Mouse (Mus musculus): ENCODE data around the gene Lrmda. TPM values are rescaled to one million over a fixed set of nuclear protein-coding genes. Genes with fewer than 3 reads are reported as not detected.

Gene Lrmda
- polyA plus RNA-seq, 1 experiment from 2014 or later, result 0.87 TPM

DNA sequence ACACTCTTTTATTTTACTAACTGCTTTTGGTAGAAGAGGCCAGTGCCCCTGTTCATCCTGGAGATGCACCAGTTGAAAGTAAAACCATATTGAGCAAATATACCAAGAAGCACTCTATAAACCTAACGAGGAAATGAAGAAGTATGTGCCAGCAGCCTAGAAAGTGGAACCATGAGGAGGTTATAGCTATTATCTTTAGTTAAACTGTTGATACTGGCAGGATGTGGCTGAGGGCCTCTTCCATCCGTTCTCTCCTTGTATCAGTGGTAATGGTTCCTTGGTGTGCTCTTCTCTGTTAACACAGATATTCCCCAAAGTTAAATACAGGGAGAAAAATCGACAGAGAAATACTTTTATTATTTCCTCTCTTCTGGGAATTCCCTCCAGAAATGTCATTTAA, 855.1 kb downstream of the Lrmda start:
- Histone ChIP-seq H3K4me3 (replicated peaks) (no peak overlapping the region), H3K27ac (no peak overlapping the region), H3K4me2 (replicated peaks) (no peak overlapping the region), H3K4me1 (replicated peaks) (no peaks in the 10 kb centered on the region), H3K9ac (no peak overlapping the region), H3K9me3 (no peaks in the 10 kb centered on the region), H3K36me3 (no peaks in the 10 kb centered on the region), H3K27me3 (replicated peaks) (no peaks in the 10 kb centered on the region)
- WGBS, result 81% methylated on average over 3 of the region's 3 CpGs
- no peak for ATAC-seq

DNA sequence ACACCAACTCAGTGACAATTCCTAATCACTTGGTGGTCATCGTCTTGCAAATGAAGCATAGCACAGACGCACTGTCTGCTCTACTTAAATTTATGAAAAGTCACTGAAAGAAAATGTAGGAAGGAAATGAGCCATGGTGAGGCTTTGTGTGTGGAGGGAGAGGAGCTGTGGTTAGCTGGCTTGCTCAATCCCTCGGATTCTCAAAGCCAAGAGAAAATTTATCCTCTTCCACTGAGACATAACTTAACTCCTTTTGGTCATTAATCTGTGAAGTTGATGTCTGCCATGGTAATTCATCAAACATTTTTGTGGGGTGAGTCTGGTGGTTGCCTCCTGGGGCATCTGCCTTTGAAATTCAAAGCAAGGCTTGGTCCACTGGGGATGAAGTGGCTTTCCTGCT, 867.7 kb downstream of the Lrmda start:
- H3K4me2 ChIP-seq (replicated peaks), result no peak overlapping the region
- WGBS, result 62% methylated on average over 3 of the region's 3 CpGs

DNA sequence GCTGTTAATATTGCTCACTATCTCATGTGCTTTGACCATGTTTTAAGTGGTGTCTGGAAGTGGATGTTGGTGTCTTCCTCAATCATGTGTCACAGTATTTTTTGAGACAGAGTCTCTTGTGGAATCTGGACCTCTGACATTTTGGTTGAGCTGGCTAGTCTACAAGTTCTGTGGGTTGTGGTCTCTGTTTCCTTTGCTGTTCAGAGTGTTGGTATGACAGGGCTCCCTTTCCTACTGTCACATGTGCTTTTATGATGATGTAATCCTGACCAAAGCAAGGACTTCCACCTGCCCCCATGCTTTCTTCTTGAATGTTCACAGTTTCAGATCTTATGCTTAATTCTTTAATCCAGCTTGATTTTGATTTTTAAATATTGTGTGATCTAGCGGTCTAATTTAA, 879.8 kb downstream of the Lrmda start:
- ATAC-seq, result no peak
- no peak overlapping the region for H3K27ac ChIP-seq
- 100% methylated on average over 1 of the region's 1 CpGs for WGBS

More for the DNA sequence above, 867.7 kb downstream of the Lrmda start:
- Histone ChIP-seq H3K27ac (no peak overlapping the region), H3K36me3 (no peaks in the 10 kb centered on the region), H3K4me3 (replicated peaks) (no peak overlapping the region), H3K27me3 (replicated peaks) (no peaks in the 10 kb centered on the region), H3K4me1 (replicated peaks) (no peaks in the 10 kb centered on the region), H3K9me3 (no peaks in the 10 kb centered on the region), H3K9ac (no peak overlapping the region)
- ATAC-seq, result no peak

DNA sequence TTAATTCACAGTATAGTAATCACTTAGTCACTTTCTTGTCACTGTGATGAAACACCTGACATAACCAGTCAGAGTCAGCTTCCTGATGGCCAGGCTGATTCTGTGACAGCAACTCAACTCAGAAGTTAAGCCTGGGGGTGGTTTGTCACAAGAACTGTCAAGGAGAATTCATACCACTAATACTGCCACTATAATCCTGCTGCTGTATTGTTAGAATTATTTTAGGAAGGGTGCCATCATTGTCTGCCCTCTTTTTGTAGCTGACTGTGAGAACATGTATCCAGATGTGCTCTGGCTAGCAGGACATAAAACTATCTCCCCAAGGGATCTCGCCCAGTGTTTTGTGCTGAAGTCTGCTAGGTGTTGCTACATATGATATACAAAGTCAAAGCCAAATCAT, 882.6 kb downstream of the Lrmda start:
- H3K27me3 ChIP-seq (replicated peaks), result no peaks in the 10 kb centered on the region
- no peak overlapping the region for H3K27ac ChIP-seq
- WGBS, result 91% methylated on average over 1 of the region's 1 CpGs
- no peak for ATAC-seq
- H3K4me2 ChIP-seq (replicated peaks), result no peak overlapping the region
- H3K36me3 ChIP-seq, result no peaks in the 10 kb centered on the region
- H3K4me1 ChIP-seq (replicated peaks), result no peaks in the 10 kb centered on the region
- no peaks in the 10 kb centered on the region for H3K9me3 ChIP-seq
- no peak overlapping the region for H3K4me3 ChIP-seq (replicated peaks)
- H3K9ac ChIP-seq, result no peak overlapping the region

More for the DNA sequence above, 879.8 kb downstream of the Lrmda start:
- Histone ChIP-seq H3K9me3 (no peaks in the 10 kb centered on the region), H3K4me1 (replicated peaks) (no peaks in the 10 kb centered on the region), H3K4me3 (replicated peaks) (no peak overlapping the region), H3K9ac (no peak overlapping the region), H3K36me3 (no peaks in the 10 kb centered on the region), H3K27me3 (replicated peaks) (no peaks in the 10 kb centered on the region), H3K4me2 (replicated peaks) (no peak overlapping the region)

DNA sequence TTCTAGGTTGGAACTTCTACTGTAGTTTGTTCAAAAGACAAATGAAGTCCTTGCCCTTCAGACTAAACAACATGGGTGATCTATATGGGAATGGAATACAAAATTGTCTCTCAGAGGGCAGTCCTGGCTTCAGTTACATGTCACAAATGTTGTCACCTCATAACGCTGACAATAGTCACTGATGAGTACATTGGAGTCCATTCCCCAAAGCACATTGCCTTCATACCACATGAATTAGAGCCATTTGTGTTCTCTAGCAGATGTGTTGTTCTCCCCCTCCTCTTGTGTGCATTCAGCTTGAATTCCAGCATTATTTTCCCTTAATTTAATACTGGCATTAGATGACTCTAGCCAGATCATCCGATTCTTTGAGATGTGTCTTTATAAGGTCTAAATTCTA, 883.4 kb downstream of the Lrmda start:
- WGBS, result 87% methylated on average over 2 of the region's 2 CpGs
- H3K4me3 ChIP-seq (replicated peaks), result no peak overlapping the region
- no peak overlapping the region for H3K27ac ChIP-seq
- H3K27me3 ChIP-seq (replicated peaks), result no peaks in the 10 kb centered on the region
- no peak overlapping the region for H3K4me2 ChIP-seq (replicated peaks)
- no peaks in the 10 kb centered on the region for H3K9me3 ChIP-seq
- H3K9ac ChIP-seq, result no peak overlapping the region
- no peaks in the 10 kb centered on the region for H3K36me3 ChIP-seq
- no peak for ATAC-seq
- H3K4me1 ChIP-seq (replicated peaks), result no peaks in the 10 kb centered on the region

DNA sequence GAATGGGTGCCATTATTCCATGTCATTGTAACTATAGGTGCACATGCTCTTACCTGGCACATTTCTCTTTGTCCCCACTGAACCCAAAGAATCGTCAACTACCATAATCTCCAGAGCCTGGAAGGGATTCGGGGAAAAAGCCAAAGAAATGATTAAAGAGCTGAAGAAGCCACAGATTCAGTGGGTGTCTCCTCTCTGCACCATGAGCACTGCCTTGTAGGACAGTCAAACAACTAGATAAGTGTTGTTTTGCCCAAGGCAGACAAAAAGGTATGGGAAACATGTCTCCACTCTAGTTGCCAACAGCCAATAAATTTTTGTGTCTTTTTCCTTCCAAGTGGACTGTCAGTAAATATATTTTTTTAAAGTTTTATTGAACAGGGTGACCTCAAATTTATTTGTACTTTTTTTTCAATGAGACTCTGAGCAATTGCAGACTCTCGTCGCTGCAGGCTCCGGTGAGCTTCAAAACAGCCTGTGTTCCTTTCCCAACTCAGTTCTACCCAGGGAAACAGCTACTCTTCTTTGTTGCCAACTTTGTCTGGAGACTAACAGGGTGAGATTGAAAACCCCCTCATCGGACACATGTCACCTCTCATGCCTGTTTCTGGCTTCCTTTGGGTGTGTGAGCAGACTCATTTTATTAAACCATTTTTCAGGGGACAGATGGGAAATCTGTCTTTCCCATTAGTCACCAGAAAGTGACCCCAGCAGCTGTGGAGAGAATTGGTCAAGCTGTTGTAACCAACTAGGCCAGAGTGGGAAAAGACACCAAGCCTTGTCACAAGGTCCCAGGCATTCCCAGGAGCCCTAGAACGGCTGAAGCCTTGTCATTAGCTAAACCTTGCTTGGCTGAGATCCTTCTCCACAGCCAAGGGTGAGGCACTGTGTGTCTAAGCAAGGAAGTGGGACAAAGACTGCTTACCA, 886.5 kb downstream of the Lrmda start:
- no peaks in the 10 kb centered on the region for H3K9me3 ChIP-seq
- ATAC-seq, result no peak; the same call in 1 of the 2 replicates
- no peak overlapping the region for H3K4me2 ChIP-seq (replicated peaks)
- H3K4me3 ChIP-seq (replicated peaks), result no peak overlapping the region
- H3K27me3 ChIP-seq (replicated peaks), result no peaks in the 10 kb centered on the region
- H3K4me1 ChIP-seq (replicated peaks), result no peaks in the 10 kb centered on the region
- no peak overlapping the region for H3K9ac ChIP-seq
- no peaks in the 10 kb centered on the region for H3K36me3 ChIP-seq
- WGBS, result 60% methylated on average over 7 of the region's 7 CpGs
- H3K27ac ChIP-seq, result no peak overlapping the region

DNA sequence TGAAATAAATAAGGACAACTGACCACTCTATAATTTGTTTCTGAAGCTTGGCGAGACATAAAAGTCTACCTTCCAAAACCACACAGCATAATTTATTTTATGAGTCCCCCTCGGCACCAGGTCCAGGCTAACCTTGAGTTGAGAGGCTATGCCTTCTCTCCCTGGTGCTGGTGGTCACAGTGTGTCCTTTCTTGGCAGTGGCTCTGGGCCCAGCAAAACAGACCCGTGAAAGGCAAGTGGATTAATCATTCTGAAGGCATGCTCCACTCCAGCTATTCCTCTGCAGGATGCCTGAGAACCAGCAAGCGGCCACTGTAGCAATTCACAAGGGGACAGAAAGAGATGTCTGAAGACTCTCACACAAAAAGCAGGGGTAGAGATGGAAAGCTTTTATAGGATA, 887.2 kb downstream of the Lrmda start:
- Histone ChIP-seq H3K36me3 (no peaks in the 10 kb centered on the region), H3K9ac (no peak overlapping the region), H3K27ac (no peak overlapping the region), H3K4me1 (replicated peaks) (no peaks in the 10 kb centered on the region), H3K9me3 (no peaks in the 10 kb centered on the region), H3K4me2 (replicated peaks) (no peak overlapping the region), H3K4me3 (replicated peaks) (no peak overlapping the region), H3K27me3 (replicated peaks) (no peaks in the 10 kb centered on the region)
- no peak for ATAC-seq
- 55% methylated on average over 4 of the region's 4 CpGs for WGBS

DNA sequence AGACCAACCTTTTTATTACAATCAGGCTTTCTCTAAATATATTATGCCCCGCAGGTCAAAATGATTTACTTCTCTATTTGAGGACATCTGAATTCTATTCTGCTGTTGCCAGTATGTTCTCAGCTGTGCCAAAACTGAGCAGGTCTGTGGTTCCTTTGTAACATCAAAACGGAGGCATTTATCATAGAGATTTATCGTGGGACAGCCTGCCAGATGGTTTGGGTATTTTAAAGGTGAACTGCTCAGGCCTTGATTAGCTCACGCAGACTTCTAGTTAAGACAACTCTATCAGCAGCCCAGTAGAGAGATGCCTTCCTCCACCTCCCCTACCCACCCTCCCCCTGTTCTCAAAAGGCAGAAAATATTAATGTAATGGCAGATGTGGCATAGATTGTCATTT, 887.7 kb downstream of the Lrmda start:
- Histone ChIP-seq H3K27ac (no peak overlapping the region), H3K27me3 (replicated peaks) (no peaks in the 10 kb centered on the region), H3K9me3 (no peaks in the 10 kb centered on the region), H3K36me3 (no peaks in the 10 kb centered on the region), H3K4me2 (replicated peaks) (no peak overlapping the region), H3K9ac (no peak overlapping the region), H3K4me1 (replicated peaks) (no peaks in the 10 kb centered on the region), H3K4me3 (replicated peaks) (no peak overlapping the region)
- WGBS, result 57% methylated on average over 4 of the region's 4 CpGs
- no peak for ATAC-seq

DNA sequence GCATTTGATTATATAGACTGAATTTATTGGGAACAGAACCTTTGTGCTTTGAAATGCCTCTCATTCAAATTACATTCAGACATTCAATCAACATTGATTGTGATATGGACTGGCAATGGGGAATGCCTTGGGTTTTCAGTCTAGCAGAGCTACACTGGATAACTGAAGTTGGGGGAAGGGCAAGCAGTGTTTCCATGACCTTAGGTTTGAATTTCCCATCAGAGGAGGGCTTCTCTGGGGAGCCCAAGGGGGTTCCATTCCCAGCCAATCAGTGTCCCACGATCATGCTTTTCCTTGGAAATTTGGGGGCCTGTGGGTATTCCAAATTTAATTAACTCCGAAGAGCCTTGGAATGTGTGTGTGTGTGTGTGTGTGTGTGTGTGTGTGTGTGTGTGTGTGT, 888.5 kb downstream of the Lrmda start:
- Histone ChIP-seq H3K9ac (no peak overlapping the region), H3K36me3 (no peaks in the 10 kb centered on the region), H3K4me3 (replicated peaks) (no peak overlapping the region), H3K27ac (no peak overlapping the region), H3K4me2 (replicated peaks) (no peak overlapping the region), H3K4me1 (replicated peaks) (no peaks in the 10 kb centered on the region), H3K27me3 (replicated peaks) (no peaks in the 10 kb centered on the region), H3K9me3 (no peaks in the 10 kb centered on the region)
- no peak for ATAC-seq
- WGBS, result 84% methylated on average over 2 of the region's 2 CpGs

DNA sequence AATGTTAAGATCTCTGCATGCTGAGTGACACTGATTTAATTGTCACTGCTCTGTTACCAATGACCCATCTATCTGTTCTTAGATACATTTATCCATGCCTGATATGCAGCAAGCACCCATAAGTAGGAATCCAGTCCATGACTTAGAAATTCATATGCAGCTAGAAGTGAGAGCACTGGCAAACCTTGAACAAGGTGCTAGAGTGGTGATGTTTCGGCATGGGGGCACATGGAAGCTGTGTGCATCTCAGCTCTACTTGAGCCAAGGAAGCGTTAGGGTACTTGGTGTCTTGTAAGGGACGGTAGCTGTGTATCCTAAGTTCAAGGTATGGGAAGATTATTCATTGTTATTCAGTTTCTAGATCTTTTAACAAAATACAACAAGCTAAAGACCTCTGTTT, 896.0 kb downstream of the Lrmda start:
- H3K4me2 ChIP-seq (replicated peaks), result no peak overlapping the region
- H3K27ac ChIP-seq, result no peak overlapping the region
- WGBS, result 92% methylated on average over 3 of the region's 3 CpGs
- ATAC-seq, result no peak
- no peaks in the 10 kb centered on the region for H3K4me1 ChIP-seq (replicated peaks)
- H3K9me3 ChIP-seq, result no peaks in the 10 kb centered on the region
- no peaks in the 10 kb centered on the region for H3K36me3 ChIP-seq
- no peaks in the 10 kb centered on the region for H3K27me3 ChIP-seq (replicated peaks)
- H3K4me3 ChIP-seq (replicated peaks), result no peak overlapping the region
- no peak overlapping the region for H3K9ac ChIP-seq

DNA sequence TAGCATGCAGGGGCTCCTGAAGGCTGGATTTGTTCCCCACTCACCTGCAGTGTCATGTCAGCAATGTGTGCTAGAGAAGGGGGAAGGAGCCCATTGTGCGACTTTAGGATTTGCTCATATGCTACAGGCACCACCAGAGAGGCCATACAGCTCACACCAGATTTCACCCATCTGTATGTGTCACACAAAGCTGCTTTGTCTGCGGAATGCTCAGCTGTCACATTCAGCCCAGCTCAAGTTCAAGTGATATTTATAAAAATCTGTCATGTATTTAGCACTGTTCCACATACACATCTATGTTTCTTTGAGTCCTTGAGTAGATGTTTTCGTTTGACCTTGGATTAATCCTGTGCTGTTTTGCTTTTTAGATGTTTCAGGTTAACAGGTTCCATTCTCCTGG, 899.0 kb downstream of the Lrmda start:
- Histone ChIP-seq H3K27me3 (replicated peaks) (no peaks in the 10 kb centered on the region), H3K9ac (no peak overlapping the region), H3K36me3 (no peaks in the 10 kb centered on the region), H3K27ac (no peak overlapping the region), H3K4me3 (replicated peaks) (no peak overlapping the region), H3K9me3 (no peaks in the 10 kb centered on the region), H3K4me1 (replicated peaks) (0 out of 2 replicates have a peak, but pooled peaks cover 6% of the 10 kb centered on the region), H3K4me2 (replicated peaks) (no peak overlapping the region)
- 86% methylated on average over 3 of the region's 3 CpGs for WGBS
- ATAC-seq, result no peak

DNA sequence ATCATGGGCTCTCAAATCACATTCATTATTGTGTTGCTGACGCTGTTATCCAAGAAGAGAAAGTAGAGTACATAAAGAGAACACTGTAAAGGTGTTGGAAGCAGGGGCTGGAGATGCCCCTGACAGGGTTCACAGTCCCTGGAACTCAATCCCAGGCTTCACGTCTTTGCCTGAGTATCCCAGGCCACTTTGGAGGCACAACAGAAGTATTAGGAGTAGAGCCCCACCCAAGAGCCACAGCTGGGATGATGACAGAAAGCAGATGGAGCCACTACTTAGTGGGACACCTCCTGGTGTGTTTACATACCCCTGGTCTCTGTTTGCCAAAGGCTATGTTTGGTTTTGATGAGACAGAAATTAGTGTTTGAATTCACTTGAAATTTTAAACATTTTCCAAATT, 899.4 kb downstream of the Lrmda start:
- no peaks in the 10 kb centered on the region for H3K9me3 ChIP-seq
- 0 out of 2 replicates have a peak, but pooled peaks cover 6% of the 10 kb centered on the region for H3K4me1 ChIP-seq (replicated peaks)
- no peak overlapping the region for H3K4me3 ChIP-seq (replicated peaks)
- no peaks in the 10 kb centered on the region for H3K27me3 ChIP-seq (replicated peaks)
- H3K9ac ChIP-seq, result no peak overlapping the region
- 56% methylated on average over 2 of the region's 2 CpGs for WGBS
- no peak for ATAC-seq
- H3K27ac ChIP-seq, result no peak overlapping the region
- no peak overlapping the region for H3K4me2 ChIP-seq (replicated peaks)
- H3K36me3 ChIP-seq, result no peaks in the 10 kb centered on the region

DNA sequence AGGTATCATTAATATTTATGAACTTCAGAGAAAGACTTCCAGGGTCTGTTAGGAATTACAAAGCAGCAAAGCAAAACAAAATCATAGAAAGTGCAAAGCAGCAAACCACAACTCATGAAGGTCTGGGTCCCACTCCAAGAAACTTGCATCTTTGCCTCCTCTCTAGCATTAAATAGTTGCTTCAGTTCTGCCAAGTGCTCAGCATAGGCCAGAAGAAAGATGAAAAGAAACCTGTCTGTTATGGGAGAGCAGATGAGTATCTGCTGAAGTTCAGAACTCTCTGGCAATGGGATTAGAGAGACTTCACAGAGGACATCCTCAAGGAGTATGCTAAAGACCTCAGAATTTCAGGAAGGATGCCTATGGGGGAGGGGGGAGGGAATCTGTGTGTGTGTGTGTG, 901.6 kb downstream of the Lrmda start:
- H3K27ac ChIP-seq, result no peak overlapping the region
- ATAC-seq, result no peak
- H3K4me1 ChIP-seq (replicated peaks), result 0 out of 2 replicates have a peak, but pooled peaks cover 6% of the 10 kb centered on the region
- H3K36me3 ChIP-seq, result no peaks in the 10 kb centered on the region
- H3K4me3 ChIP-seq (replicated peaks), result no peak overlapping the region
- no peak overlapping the region for H3K4me2 ChIP-seq (replicated peaks)
- no peaks in the 10 kb centered on the region for H3K27me3 ChIP-seq (replicated peaks)
- H3K9me3 ChIP-seq, result no peaks in the 10 kb centered on the region
- H3K9ac ChIP-seq, result no peak overlapping the region

Data from intestine, embryonic 15.5 days (tissue).